Mouse (Mus musculus): ENCODE data around the gene Cyp2f2.
A peak's percentile ranks its signal among the peaks of the same experiment; 100 is the strongest.

Gene Cyp2f2

GRCm38 (mm10) chr7:27136410-27136996 lies 16.8 kb downstream of the Cyp2f2 start:
- DNase-seq (ENCODE audit: extremely low read depth, insufficient read length, low spot score): no peak

- DNase-seq (ENCODE audit: extremely low read depth, insufficient read length, low spot score): no peak
These were observed 33.6 kb downstream of the Cyp2f2 start, which contains the start of gene Cyp2t4 for GRCm38 (mm10) chr7:27153205-27153764. Gene Cyp2t4, plus strand, starts transcription at chr7:27153714.

- no peak for DNase-seq (ENCODE audit: extremely low read depth, insufficient read length, low spot score)
These were observed 36.3 kb downstream of the Cyp2f2 start for GRCm38 (mm10) chr7:27156005-27156404.

- no peak for DNase-seq (ENCODE audit: extremely low read depth, insufficient read length, low spot score)
These were observed 38.5 kb downstream of the Cyp2f2 start for GRCm38 (mm10) chr7:27158171-27158570.

GRCm38 (mm10) chr7:27159256-27159655 lies 39.5 kb downstream of the Cyp2f2 start:
- no peak for DNase-seq (ENCODE audit: extremely low read depth, insufficient read length, low spot score)

GRCm38 (mm10) chr7:27159882-27160281 lies 40.2 kb downstream of the Cyp2f2 start:
- peak; percentile 81 for DNase-seq (ENCODE audit: extremely low read depth, insufficient read length, low spot score)

- DNase-seq (ENCODE audit: extremely low read depth, insufficient read length, low spot score): no peak
These were observed 41.2 kb downstream of the Cyp2f2 start for GRCm38 (mm10) chr7:27160921-27161320.

- DNase-seq (ENCODE audit: extremely low read depth, insufficient read length, low spot score): peak; percentile 44
These were observed 42.0 kb downstream of the Cyp2f2 start for GRCm38 (mm10) chr7:27161744-27162143.

GRCm38 (mm10) chr7:27162780-27163449 lies 43.2 kb downstream of the Cyp2f2 start:
- no peak for DNase-seq (ENCODE audit: extremely low read depth, insufficient read length, low spot score)

GRCm38 (mm10) chr7:27163450-27163805 lies 43.7 kb downstream of the Cyp2f2 start:
- DNase-seq (ENCODE audit: extremely low read depth, insufficient read length, low spot score): no peak

- no peak for DNase-seq (ENCODE audit: extremely low read depth, insufficient read length, low spot score)
These were observed 44.6 kb downstream of the Cyp2f2 start for GRCm38 (mm10) chr7:27164112-27164947.

GRCm38 (mm10) chr7:27165007-27165655 lies 45.4 kb downstream of the Cyp2f2 start:
- DNase-seq (ENCODE audit: extremely low read depth, insufficient read length, low spot score): no peak

- no peak for DNase-seq (ENCODE audit: extremely low read depth, insufficient read length, low spot score)
These were observed 46.0 kb downstream of the Cyp2f2 start for GRCm38 (mm10) chr7:27165696-27166095.

GRCm38 (mm10) chr7:27166229-27166613 lies 46.5 kb downstream of the Cyp2f2 start:
- peak; percentile 83 for DNase-seq (ENCODE audit: extremely low read depth, insufficient read length, low spot score)

- DNase-seq (ENCODE audit: extremely low read depth, insufficient read length, low spot score): peak; percentile 82
These were observed 47.1 kb downstream of the Cyp2f2 start, which contains the start of gene Egln2 for GRCm38 (mm10) chr7:27166614-27167474. Gene Egln2, minus strand, starts transcription at chr7:27166802.

GRCm38 (mm10) chr7:27167475-27168094 lies 47.9 kb downstream of the Cyp2f2 start:
- DNase-seq (ENCODE audit: extremely low read depth, insufficient read length, low spot score): no peak

- no peak for DNase-seq (ENCODE audit: extremely low read depth, insufficient read length, low spot score)
These were observed 48.7 kb downstream of the Cyp2f2 start for GRCm38 (mm10) chr7:27168371-27168770.

GRCm38 (mm10) chr7:27170981-27171380 lies 51.3 kb downstream of the Cyp2f2 start:
- DNase-seq (ENCODE audit: extremely low read depth, insufficient read length, low spot score): no peak

GRCm38 (mm10) chr7:27174496-27174895 lies 54.8 kb downstream of the Cyp2f2 start:
- no peak for DNase-seq (ENCODE audit: extremely low read depth, insufficient read length, low spot score)
